Mouse (Mus musculus) lung, adult 2 months (tissue): ENCODE data around the gene Msh3.

Experiments used
- CTCF ChIP-seq: fragments of 200-500 bp; IDR thresholded peaks from 2 replicates; pipeline ENCODE4 v1.5.1; 2011; ENCODE audit warnings: mild to moderate bottlenecking, low read length, control low read depth; ENCODE audit not compliant: insufficient read depth
- POLR2A ChIP-seq: fragments of 200-500 bp; IDR thresholded peaks from 2 replicates; pipeline ENCODE4 v1.6.1; 2011; ENCODE audit warnings: low read depth, mild to moderate bottlenecking, control low read depth, low read length, borderline replicate concordance; ENCODE audit errors: extremely low read depth

GRCm38 (mm10) chr13:92241426-92241825, 113.4 kb downstream of the Msh3 start:
- TF ChIP-seq CTCF = no peak
- no peak for TF ChIP-seq POLR2A
